Mouse (Mus musculus) right cerebral cortex, postnatal 4 days (tissue): Measurements from ENCODE around the gene Olfr455.

Experiments used
- DNase-seq: peaks from one replicate; pipeline ENCODE4 v3.0.0-alpha.2; 2022

Gene Olfr455

GRCm38 (mm10) chr6:42547461-42547860 lies at the start of gene Olfr455:
TSS of gene Olfr455 (minus strand) at chr6:42547587.
- no peak for DNase-seq

- no peak for DNase-seq
Observed at GRCm38 (mm10) chr6:42593138-42593882, 45.9 kb upstream of the Olfr455 start.

- no peak for DNase-seq
Observed at GRCm38 (mm10) chr6:42586569-42586968, 39.2 kb upstream of the Olfr455 start.

GRCm38 (mm10) chr6:42583488-42583872 lies 36.1 kb upstream of the Olfr455 start:
- DNase-seq = peak; percentile 79

DNA sequence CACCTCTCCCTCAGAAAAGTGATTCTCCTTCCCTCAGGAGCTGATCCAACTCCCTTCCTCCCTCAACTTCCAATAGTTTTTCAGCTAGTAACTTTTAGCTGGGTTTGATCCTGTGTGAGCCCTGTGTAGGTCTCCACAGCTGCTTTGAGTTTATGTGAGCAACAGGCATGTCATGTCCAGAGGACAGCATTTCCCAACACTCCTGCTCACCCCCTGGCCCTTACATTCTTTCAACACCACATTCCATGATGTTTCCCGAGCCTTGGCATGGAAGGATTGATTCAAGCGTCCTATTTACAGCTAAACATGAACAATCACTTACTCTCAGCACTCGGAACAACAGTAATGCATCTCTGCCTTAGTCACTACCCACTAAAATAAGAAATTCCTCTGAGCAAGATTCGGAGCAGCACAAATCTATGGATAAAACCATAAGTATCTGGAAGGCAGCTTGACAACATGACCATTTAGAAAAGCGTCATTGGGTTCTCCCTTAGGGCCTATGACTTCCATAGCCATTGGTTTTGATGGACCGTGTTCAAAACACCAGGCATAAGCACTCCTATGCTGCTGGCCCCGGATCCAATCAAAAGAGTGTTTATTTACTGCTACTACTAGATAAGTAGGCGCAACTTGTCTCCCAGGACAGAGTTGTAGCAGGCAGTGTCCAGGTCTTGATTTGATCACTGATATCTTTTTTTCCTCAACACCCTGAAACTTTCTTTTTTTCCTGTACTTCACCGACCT lies 35.5 kb upstream of the Olfr455 start:
- no peak for DNase-seq

DNA sequence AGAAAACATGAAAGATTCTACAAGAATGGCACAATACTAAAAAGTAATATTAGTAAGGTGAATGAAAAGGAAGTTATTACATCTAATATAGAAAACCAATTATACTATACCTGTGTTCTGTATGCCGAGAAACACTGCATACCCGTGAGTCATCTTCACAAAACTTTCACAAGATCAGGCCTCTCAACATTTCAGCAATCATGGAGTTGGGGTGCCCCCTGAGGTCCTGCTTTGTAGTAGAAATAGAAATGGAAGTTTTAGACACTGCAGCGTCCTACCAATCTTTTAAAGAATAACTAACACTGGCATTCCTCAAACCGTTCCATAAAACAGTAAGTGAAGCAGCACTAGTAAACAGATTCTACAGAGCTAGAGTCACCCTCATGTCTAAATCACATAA lies 31.3 kb upstream of the Olfr455 start:
- no peak for DNase-seq

GRCm38 (mm10) chr6:42577433-42577832 lies 30.0 kb upstream of the Olfr455 start:
- no peak for DNase-seq

- DNase-seq = no peak
Observed at GRCm38 (mm10) chr6:42568205-42568604, 20.8 kb upstream of the Olfr455 start.

- DNase-seq = no peak
Observed at GRCm38 (mm10) chr6:42566076-42566598, 18.8 kb upstream of the Olfr455 start.

DNA sequence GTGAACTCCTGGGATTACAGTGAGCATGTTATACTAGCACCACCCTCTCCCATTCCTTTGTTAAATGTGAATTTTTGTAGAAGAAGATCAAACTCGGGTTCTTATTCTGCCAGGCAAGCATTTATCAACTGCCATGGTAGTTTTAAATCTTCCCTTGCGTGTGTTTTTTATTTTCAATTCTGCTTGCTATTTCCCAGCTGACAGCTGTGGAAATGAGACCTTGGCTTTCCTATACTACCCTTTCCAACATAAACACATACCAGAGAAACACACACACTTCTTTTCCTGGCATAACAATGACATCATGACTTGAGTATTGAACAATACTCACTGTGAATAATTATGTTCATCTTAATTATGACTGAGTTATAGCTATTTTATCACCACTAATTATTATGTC lies 14.9 kb upstream of the Olfr455 start:
- DNase-seq = no peak

DNA sequence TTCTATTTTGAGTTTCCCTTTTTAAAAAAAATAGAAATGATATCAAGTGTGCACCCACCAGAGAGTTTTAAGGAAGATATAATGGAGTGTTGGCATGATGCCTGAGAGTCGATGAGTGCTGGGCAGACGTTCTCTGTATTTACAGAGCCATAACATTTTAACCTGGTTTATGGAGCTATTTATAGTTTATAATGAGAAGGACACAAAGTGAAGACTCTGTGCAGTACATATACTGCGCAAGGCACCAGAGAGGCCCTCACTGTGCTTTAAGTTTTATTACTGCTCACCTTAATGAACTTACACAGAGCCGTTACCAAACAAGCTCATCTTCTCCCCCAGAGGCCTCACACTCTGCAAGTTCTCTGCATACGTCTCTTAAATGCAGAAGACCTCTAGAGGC lies 13.5 kb upstream of the Olfr455 start:
- no peak for DNase-seq

GRCm38 (mm10) chr6:42558641-42559040 lies 11.3 kb upstream of the Olfr455 start:
- DNase-seq = no peak

- no peak for DNase-seq
Observed at GRCm38 (mm10) chr6:42546180-42546579, 1.2 kb downstream of the Olfr455 start.

GRCm38 (mm10) chr6:42545451-42545885 lies 1.9 kb downstream of the Olfr455 start:
- no peak for DNase-seq

GRCm38 (mm10) chr6:42544846-42545245 lies 2.5 kb downstream of the Olfr455 start:
- no peak for DNase-seq

DNA sequence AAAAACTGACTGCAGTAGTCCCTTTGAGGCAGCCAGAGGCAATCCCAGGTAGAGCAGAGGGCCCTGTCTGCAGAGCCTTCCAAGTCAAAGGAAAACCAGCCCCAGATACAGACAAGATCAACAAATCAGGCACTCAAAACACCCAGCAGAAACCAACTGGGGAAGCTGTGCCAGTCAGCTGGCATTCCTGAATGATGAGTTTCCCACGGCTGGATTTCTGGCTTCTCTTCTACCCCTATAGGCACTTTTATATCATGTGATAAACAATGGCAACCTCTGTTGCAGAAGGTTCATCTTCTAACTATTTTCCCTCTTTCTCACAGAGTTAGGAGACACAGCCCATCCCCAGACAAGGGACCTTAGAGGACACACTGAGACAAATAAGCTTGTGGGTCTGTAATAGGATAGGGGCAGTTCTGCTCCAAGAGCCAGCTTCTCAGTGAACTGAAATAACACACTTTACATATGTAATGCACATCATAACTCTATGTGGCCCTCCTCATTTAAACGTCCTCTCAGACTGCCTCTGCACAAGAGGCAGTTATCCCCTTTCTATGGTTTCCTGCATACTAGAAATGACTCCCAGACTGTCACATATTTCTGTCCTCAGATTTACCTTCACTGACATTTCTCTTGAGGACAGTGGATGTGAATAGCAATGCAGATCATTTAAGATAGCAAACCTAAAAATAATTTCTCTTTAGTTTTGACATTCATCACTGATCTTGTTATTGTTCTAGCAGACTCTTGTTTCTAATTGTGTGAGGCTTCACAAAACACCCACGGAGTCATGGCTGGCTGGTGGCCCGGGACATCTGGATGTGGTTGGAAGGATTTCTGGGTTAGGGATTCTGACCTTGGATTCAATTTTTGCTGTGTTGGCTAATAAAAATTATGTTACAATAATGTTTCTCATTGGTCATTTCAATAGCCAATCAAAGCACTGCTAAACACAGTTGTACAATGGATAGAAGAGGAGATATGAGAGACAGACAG lies 5.1 kb downstream of the Olfr455 start:
- no peak for DNase-seq

GRCm38 (mm10) chr6:42540681-42541080 lies 6.7 kb downstream of the Olfr455 start:
- no peak for DNase-seq

GRCm38 (mm10) chr6:42539711-42540110 lies 7.7 kb downstream of the Olfr455 start:
- no peak for DNase-seq

DNA sequence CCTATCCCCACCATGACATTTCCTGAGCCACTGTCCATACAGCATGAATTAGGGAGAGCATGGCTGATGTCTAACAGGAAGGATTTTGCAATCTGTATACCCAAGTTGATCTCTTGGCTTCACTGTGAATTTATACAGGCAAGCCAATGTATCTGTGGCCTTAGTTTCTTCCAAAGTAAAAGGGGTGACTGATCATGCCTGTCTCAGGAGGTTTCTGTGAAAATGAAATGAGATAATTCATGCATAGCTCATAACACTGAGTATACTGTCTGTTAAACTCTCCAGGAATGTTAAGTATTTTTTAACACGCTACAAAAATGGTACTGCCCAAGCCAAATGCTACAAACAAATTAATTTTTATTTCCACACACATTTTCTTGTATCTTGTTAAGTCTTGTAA lies 33.9 kb downstream of the Olfr455 start:
- no peak for DNase-seq

DNA sequence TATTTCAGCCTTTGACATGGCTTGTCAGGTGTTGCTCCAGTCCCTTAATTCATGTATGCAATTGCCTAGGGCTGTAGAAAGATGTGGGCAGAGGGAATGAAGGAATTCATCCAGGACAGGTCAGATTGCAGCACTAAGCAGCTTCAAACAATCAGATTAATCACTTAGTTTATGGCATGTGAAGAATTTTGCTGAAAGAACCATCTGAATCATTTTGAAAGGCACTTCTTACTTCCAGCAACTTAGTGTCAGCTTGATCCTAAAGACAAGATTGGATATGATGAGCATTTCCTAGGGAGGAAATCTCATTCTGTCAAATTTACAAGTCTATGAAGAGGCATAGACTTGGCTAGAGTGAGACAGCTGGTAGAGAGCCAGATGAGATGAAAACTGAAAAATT lies 38.1 kb downstream of the Olfr455 start:
- no peak for DNase-seq

GRCm38 (mm10) chr6:42503478-42503877 lies 43.9 kb downstream of the Olfr455 start:
- no peak for DNase-seq

DNA sequence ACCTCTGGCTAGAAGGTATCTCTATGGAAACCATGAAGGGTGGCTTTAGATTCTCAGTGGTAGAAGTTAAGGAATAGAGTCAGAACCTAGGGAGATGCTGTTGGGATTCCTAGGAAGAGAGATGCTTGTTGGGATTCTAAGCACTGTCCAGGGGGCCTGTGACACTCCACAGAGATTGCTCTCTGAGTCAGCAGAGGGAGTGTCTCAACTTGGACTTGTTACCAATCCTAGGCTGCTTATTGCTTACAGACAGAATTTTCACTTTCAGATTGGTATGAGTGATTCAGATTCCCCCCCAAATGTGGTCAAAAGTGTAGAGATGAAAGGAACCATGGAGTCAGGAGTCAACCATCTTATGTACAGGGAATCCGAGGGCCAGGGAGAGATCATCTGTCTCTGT lies 57.7 kb downstream of the Olfr455 start:
- no peak for DNase-seq

DNA sequence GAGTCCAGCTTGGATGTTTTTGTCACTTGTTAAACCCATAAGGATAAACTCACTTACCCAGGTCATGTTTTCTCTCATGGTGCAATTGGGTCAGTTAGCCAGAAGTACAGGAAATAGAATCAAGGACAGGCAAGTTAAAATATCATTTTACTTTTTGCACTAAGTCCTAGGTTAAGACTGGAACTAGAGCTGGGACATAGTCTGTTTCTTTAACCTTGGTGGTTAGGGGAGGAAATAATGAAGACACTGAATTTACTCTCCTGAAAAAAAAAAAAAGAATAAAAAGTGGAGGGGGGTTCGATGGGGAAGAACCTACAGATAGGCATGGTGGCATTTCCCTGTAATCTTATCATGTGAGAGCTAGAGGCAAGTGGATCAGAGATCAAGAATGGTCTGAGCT lies 60.3 kb downstream of the Olfr455 start, which contains the start of gene Olfr456:
Gene Olfr456, minus strand, starts transcription at position 101 of the 400 bp plus-strand sequence.
- no peak for DNase-seq
